Mouse (Mus musculus) small intestine, adult 2 months (tissue): ENCODE results near the gene Fam78b.

Source experiments
- CTCF ChIP-seq: fragments of 200-500 bp; IDR thresholded peaks from 2 replicates; pipeline ENCODE4 v1.5.1; 2012; ENCODE audit warnings: low read depth, mild to moderate bottlenecking, control low read depth, inconsistent platforms, low read length, moderate library complexity, mixed read lengths; ENCODE audit not compliant: insufficient replicate concordance, insufficient read length; ENCODE audit errors: extremely low read depth
- POLR2A ChIP-seq: fragments of 200-500 bp; IDR thresholded peaks from 2 replicates; pipeline ENCODE4 v1.6.1; 2012; ENCODE audit warnings: low read depth, mild to moderate bottlenecking, control low read depth, inconsistent platforms, low read length, moderate library complexity

- TF ChIP-seq POLR2A (no peak), CTCF (no peak)
Observed at GRCm38 (mm10) chr1:167094589-167095148, 93.5 kb downstream of the Fam78b start.
